Mouse (Mus musculus): ENCODE results near the gene Atp1a1. TPM values are rescaled to one million over a fixed set of nuclear protein-coding genes. Genes with fewer than 3 reads are reported as not detected.
A peak's percentile ranks its signal among the peaks of the same experiment; 100 is the strongest.

Atp1a1 gene
- polyA plus RNA-seq, 1 experiment from 2014 or later, result 77.2 TPM

GRCm38 (mm10) chr3:101636510-101636909 is 32.0 kb upstream of the Atp1a1 start:
- no peaks in the 10 kb centered on the region for H3K36me3 ChIP-seq
- H3K27ac ChIP-seq (replicated peaks), result no peak overlapping the region
- H3K9ac ChIP-seq (replicated peaks), result no peak overlapping the region
- no peaks in the 10 kb centered on the region for H3K27me3 ChIP-seq (replicated peaks)
- no peak overlapping the region for H3K4me2 ChIP-seq
- no peaks in the 10 kb centered on the region for H3K9me3 ChIP-seq (replicated peaks)
- 77% methylated on average over 7 of the region's 7 CpGs for WGBS
- H3K4me3 ChIP-seq (replicated peaks), result no peak overlapping the region
- no peak for ATAC-seq (ENCODE audit: low FRiP score)
- H3K4me1 ChIP-seq, result peaks cover 7% of the 10 kb centered on the region

GRCm38 (mm10) chr3:101636086-101636485 is 31.6 kb upstream of the Atp1a1 start:
- H3K4me3 ChIP-seq (replicated peaks), result no peak overlapping the region
- peaks cover 7% of the 10 kb centered on the region for H3K4me1 ChIP-seq
- ATAC-seq (ENCODE audit: low FRiP score), result no peak
- WGBS, result 43% methylated on average over 2 of the region's 2 CpGs
- no peaks in the 10 kb centered on the region for H3K27me3 ChIP-seq (replicated peaks)
- H3K27ac ChIP-seq (replicated peaks), result no peak overlapping the region
- no peak overlapping the region for H3K4me2 ChIP-seq
- H3K9me3 ChIP-seq (replicated peaks), result no peaks in the 10 kb centered on the region
- no peaks in the 10 kb centered on the region for H3K36me3 ChIP-seq
- no peak overlapping the region for H3K9ac ChIP-seq (replicated peaks)

GRCm38 (mm10) chr3:101634141-101634900 is 29.8 kb upstream of the Atp1a1 start:
- Histone ChIP-seq H3K4me2 (no peak overlapping the region), H3K27me3 (replicated peaks) (no peaks in the 10 kb centered on the region), H3K27ac (replicated peaks) (no peak overlapping the region; the same call in 1 of the 2 replicates), H3K9ac (replicated peaks) (no peak overlapping the region), H3K36me3 (no peaks in the 10 kb centered on the region), H3K9me3 (replicated peaks) (no peaks in the 10 kb centered on the region), H3K4me3 (replicated peaks) (no peak overlapping the region), H3K4me1 (peaks cover 7% of the 10 kb centered on the region)
- WGBS, result 67% methylated on average over 9 of the region's 9 CpGs
- ATAC-seq (ENCODE audit: low FRiP score), result peak; percentile 71

GRCm38 (mm10) chr3:101628255-101628654 is 23.8 kb upstream of the Atp1a1 start:
- no peaks in the 10 kb centered on the region for H3K36me3 ChIP-seq
- no peak for ATAC-seq (ENCODE audit: low FRiP score)
- no peaks in the 10 kb centered on the region for H3K27me3 ChIP-seq (replicated peaks)
- WGBS, result 81% methylated on average over 2 of the region's 2 CpGs
- no peak overlapping the region for H3K27ac ChIP-seq (replicated peaks)
- H3K9ac ChIP-seq (replicated peaks), result no peak overlapping the region
- no peaks in the 10 kb centered on the region for H3K9me3 ChIP-seq (replicated peaks)
- H3K4me1 ChIP-seq, result peaks cover 7% of the 10 kb centered on the region; the same call in 1 of the 2 replicates
- no peak overlapping the region for H3K4me2 ChIP-seq
- H3K4me3 ChIP-seq (replicated peaks), result no peak overlapping the region

GRCm38 (mm10) chr3:101624287-101624686 is 19.8 kb upstream of the Atp1a1 start:
- Histone ChIP-seq H3K36me3 (no peaks in the 10 kb centered on the region), H3K4me2 (no peak overlapping the region), H3K4me1 (peaks cover 7% of the 10 kb centered on the region; the same call in 1 of the 2 replicates), H3K27me3 (replicated peaks) (no peaks in the 10 kb centered on the region), H3K9me3 (replicated peaks) (no peaks in the 10 kb centered on the region), H3K9ac (replicated peaks) (no peak overlapping the region), H3K4me3 (replicated peaks) (no peak overlapping the region), H3K27ac (replicated peaks) (0 out of 2 replicates have a peak overlapping the region, but pooled peaks have one; percentile 48)
- WGBS, result 46% methylated on average over 5 of the region's 5 CpGs
- peak; percentile 76 for ATAC-seq (ENCODE audit: low FRiP score)

GRCm38 (mm10) chr3:101619017-101619416 is 14.5 kb upstream of the Atp1a1 start:
- WGBS, result 93% methylated on average over 4 of the region's 4 CpGs
- H3K9ac ChIP-seq (replicated peaks), result no peak overlapping the region
- no peaks in the 10 kb centered on the region for H3K36me3 ChIP-seq
- no peaks in the 10 kb centered on the region for H3K9me3 ChIP-seq (replicated peaks)
- no peaks in the 10 kb centered on the region for H3K4me1 ChIP-seq
- ATAC-seq (ENCODE audit: low FRiP score), result no peak
- H3K4me3 ChIP-seq (replicated peaks), result no peak overlapping the region
- no peaks in the 10 kb centered on the region for H3K27me3 ChIP-seq (replicated peaks)
- H3K27ac ChIP-seq (replicated peaks), result no peak overlapping the region
- H3K4me2 ChIP-seq, result no peak overlapping the region

GRCm38 (mm10) chr3:101618505-101618904 is 14.0 kb upstream of the Atp1a1 start:
- Histone ChIP-seq H3K36me3 (no peaks in the 10 kb centered on the region), H3K27me3 (replicated peaks) (no peaks in the 10 kb centered on the region), H3K4me3 (replicated peaks) (no peak overlapping the region), H3K9me3 (replicated peaks) (no peaks in the 10 kb centered on the region), H3K9ac (replicated peaks) (no peak overlapping the region), H3K27ac (replicated peaks) (no peak overlapping the region), H3K4me1 (no peaks in the 10 kb centered on the region), H3K4me2 (no peak overlapping the region)
- 80% methylated on average over 4 of the region's 4 CpGs for WGBS
- ATAC-seq (ENCODE audit: low FRiP score), result no peak

- H3K27ac ChIP-seq (replicated peaks), result no peak overlapping the region
- ATAC-seq (ENCODE audit: low FRiP score), result no peak
- H3K27me3 ChIP-seq (replicated peaks), result no peaks in the 10 kb centered on the region
- H3K9me3 ChIP-seq (replicated peaks), result no peaks in the 10 kb centered on the region
- H3K9ac ChIP-seq (replicated peaks), result no peak overlapping the region
- H3K4me2 ChIP-seq, result no peak overlapping the region
- WGBS, result 91% methylated on average over 8 of the region's 8 CpGs
- H3K4me3 ChIP-seq (replicated peaks), result no peak overlapping the region
- H3K4me1 ChIP-seq, result no peaks in the 10 kb centered on the region; the same call in 1 of the 2 replicates
- H3K36me3 ChIP-seq, result no peaks in the 10 kb centered on the region
These were observed 13.0 kb upstream of the Atp1a1 start for GRCm38 (mm10) chr3:101617451-101617850.

GRCm38 (mm10) chr3:101617007-101617406 is 12.5 kb upstream of the Atp1a1 start:
- Histone ChIP-seq H3K27ac (replicated peaks) (no peak overlapping the region), H3K4me1 (peaks cover 3% of the 10 kb centered on the region), H3K4me3 (replicated peaks) (no peak overlapping the region), H3K27me3 (replicated peaks) (no peaks in the 10 kb centered on the region), H3K36me3 (no peaks in the 10 kb centered on the region), H3K4me2 (no peak overlapping the region), H3K9me3 (replicated peaks) (no peaks in the 10 kb centered on the region), H3K9ac (replicated peaks) (no peak overlapping the region)
- ATAC-seq (ENCODE audit: low FRiP score), result no peak

GRCm38 (mm10) chr3:101615856-101616255 is 11.4 kb upstream of the Atp1a1 start:
- 90% methylated on average over 6 of the region's 6 CpGs for WGBS
- H3K4me1 ChIP-seq, result peaks cover 14% of the 10 kb centered on the region
- no peaks in the 10 kb centered on the region for H3K9me3 ChIP-seq (replicated peaks)
- no peaks in the 10 kb centered on the region for H3K27me3 ChIP-seq (replicated peaks)
- no peak for ATAC-seq (ENCODE audit: low FRiP score)
- no peak overlapping the region for H3K27ac ChIP-seq (replicated peaks)
- no peak overlapping the region for H3K4me3 ChIP-seq (replicated peaks)
- no peaks in the 10 kb centered on the region for H3K36me3 ChIP-seq
- no peak overlapping the region for H3K4me2 ChIP-seq
- H3K9ac ChIP-seq (replicated peaks), result no peak overlapping the region

- H3K27ac ChIP-seq (replicated peaks), result peak overlapping the region; percentile 56; the same call in 1 of the 2 replicates
- ATAC-seq (ENCODE audit: low FRiP score), result peak; percentile 66; the same call in 1 of the 2 replicates
These were observed 7.5 kb upstream of the Atp1a1 start for GRCm38 (mm10) chr3:101611813-101612491.

More at GRCm38 (mm10) chr3:101611813-101612491, 7.5 kb upstream of the Atp1a1 start:
- H3K9ac ChIP-seq (replicated peaks), result no peak overlapping the region
- 48% methylated on average over 10 of the region's 10 CpGs for WGBS
- peaks cover 19% of the 10 kb centered on the region for H3K4me1 ChIP-seq
- H3K36me3 ChIP-seq, result no peaks in the 10 kb centered on the region
- no peaks in the 10 kb centered on the region for H3K27me3 ChIP-seq (replicated peaks)
- H3K9me3 ChIP-seq (replicated peaks), result no peaks in the 10 kb centered on the region
- H3K4me2 ChIP-seq, result no peak overlapping the region
- no peak overlapping the region for H3K4me3 ChIP-seq (replicated peaks)

Data from neural tube, embryonic 15.5 days (tissue).